Mouse (Mus musculus): ENCODE measurements around the gene Frmd6. TPM values are rescaled to one million over a fixed set of nuclear protein-coding genes. Genes with fewer than 3 reads are reported as not detected.

The Frmd6 gene
- 48.4 and 49.7 TPM in 2 replicates for polyA plus RNA-seq (2012; rRNA removed)

GRCm38 (mm10) chr12:70824729-70825650, at the start of gene Frmd6:
TSS of gene Frmd6 (plus strand) at chr12:70825514.
- peak; percentile 95 for DNase-seq (ENCODE audit: low spot score)

DNA sequence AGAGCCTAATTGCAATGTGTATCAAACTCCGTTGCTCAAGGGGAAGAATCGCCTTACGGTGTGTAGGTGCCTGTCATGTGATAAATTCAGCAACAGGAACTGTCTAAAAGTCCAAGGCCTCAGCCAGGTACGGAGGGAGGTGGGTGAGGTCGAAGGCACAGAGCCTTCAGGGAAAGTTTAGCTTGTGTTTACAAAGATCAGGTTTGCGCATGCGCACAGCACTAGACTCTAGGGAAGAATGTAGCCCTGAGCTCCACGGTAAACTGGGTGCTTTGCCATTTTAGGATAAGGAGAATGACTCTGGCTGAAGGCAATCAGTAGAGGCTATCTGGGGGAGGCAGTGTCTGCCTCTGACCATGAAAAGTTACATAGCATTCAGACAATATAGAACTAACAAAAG, 49.7 kb upstream of the Frmd6 start:
- no peak for DNase-seq (ENCODE audit: low spot score)

GRCm38 (mm10) chr12:70776683-70777082, 48.6 kb upstream of the Frmd6 start:
- no peak for DNase-seq (ENCODE audit: low spot score)

- no peak for DNase-seq (ENCODE audit: low spot score)
Measured at GRCm38 (mm10) chr12:70777466-70777865, 47.8 kb upstream of the Frmd6 start.

DNA sequence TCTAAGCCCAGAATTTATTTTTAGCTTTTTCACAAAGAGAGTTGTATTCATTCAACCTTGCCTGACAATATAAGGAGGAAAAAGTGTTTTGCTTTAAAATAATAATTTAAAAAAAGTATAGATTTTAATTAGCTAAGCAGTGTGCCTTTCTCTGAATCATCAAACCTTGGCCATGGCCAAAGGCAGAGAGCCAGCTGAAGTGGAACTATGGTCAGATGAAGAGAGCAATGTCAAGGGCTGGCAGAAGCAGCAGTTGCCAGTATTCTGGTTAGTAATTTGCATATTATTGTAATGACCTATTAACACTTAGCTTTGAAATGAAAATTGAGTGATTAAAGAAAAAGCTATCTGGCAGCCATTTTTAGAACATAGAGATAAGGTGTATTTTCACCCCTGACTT, 47.4 kb upstream of the Frmd6 start:
- DNase-seq (ENCODE audit: low spot score) = no peak

- no peak for DNase-seq (ENCODE audit: low spot score)
Measured at GRCm38 (mm10) chr12:70778271-70778670, 47.0 kb upstream of the Frmd6 start.

DNA sequence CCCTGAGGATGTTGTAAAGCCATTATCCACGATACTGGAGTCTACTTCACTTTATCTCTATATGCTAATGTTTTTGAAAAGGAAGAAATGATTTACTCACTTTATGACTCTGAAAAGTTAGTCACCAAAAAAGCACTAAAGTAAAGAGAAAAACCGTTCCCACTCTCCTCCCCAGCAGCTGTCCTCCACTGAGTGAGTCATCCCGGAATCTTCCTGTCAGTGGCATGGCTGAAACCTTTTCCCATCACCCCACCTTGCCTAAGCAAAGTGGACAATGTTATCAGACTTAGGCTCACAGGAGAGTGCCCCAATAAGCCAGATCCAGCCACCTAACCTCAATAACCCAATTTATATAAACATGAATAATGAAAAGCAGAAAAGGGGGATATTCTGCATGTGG, 46.6 kb upstream of the Frmd6 start:
- no peak for DNase-seq (ENCODE audit: low spot score)

DNA sequence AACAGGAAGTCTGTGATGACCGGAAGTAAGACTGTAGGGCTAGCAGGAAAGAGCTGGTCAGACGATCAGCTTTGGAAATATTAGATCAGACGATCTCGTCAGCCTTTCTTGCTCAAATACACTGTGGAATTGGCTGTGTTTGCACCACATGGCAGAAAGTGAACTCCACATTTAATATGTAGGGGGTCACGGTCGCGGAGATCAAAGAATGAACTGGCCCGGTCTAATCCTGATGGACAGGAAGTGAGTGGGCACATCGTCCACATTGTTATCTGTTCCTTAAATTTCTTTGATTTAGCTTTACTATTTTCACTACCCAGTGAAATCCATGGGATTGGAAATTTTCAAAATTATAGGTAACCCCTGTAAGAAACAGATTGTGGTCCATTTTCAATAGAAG, 42.3 kb upstream of the Frmd6 start:
- no peak for DNase-seq (ENCODE audit: low spot score)

DNA sequence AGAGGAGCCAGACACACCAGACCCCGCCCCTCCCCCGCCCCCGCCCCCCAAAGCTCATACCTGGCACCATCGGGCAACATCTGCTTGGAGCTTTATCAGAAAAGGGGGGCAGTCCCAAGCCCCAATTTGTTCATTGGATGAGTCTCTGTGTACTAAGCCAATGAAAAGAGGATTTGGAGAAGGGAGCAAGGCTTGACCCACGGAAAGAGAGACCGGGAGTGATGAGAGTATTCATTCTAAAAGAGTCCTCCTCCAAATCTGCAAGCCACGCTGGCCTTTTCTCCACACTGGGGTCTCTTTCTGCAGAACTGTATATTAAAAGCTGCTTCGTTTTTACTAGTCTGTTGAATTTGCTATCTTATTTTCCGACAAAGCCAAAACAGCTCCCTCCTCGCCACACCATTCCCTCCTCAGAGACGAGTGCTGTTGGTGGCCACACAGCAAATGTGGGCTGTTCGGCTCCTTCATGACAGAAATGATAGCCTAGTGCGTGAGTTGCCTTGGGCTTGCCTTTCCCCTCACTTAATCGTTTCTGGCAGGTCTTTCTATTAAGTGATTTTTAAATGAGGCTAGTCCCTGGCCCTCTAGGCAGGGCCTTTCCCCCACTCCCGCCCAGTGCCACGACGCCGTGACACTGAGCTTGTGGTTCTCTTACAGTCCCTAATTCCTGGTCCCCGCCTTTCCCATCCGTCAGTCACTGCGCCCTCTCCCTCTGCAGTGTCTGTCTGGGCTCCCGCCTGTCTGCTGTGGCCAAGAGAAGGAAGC, 41.7 kb upstream of the Frmd6 start:
- DNase-seq (ENCODE audit: low spot score) = no peak

DNA sequence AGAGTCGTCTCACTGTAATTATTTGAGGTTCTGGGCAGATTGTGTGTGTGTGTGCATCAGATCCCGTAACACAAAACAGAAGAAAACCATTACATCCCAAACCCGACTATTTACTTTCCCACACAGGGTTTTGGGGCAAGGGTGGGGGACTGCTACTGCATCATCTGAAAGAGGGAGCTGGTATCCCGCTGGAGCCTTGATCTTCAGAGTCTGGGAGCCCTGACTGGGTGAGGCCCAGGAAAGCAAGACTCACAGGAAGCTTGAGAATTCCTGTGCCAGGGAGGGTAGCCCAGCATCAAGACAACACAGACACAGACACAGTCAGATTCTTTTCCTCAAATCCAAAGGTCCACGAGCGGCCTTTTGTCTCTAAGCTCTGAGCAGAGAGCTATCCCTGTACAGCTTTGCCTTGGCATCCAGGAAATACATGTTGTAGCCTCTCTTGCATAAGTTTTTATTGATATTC, 41.0 kb upstream of the Frmd6 start:
- DNase-seq (ENCODE audit: low spot score) = no peak

GRCm38 (mm10) chr12:70789341-70789740, 36.0 kb upstream of the Frmd6 start:
- no peak for DNase-seq (ENCODE audit: low spot score)

DNA sequence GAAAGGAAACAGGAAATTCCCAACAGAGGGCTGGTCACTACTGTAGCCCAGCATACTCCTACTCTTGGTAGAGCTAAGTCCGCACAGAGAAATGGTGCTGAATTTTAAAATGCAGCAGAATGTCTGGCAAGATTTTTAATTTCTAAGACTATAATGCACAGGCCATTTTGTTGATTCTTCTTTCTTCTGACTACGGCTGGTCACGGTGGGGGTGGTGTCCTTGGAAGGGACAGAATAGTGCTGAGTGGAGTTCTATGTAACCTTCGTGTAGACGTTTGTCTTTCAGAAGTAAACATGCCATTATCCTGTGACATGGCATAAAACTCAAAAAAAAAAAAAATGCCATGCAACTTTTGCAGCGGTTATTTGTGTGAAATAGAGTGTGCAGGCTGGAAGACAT, 32.0 kb upstream of the Frmd6 start:
- DNase-seq (ENCODE audit: low spot score) = no peak

GRCm38 (mm10) chr12:70794543-70795388, 30.5 kb upstream of the Frmd6 start:
- DNase-seq (ENCODE audit: low spot score) = no peak

- DNase-seq (ENCODE audit: low spot score) = no peak
Measured at GRCm38 (mm10) chr12:70795389-70795711, 30.0 kb upstream of the Frmd6 start.

DNA sequence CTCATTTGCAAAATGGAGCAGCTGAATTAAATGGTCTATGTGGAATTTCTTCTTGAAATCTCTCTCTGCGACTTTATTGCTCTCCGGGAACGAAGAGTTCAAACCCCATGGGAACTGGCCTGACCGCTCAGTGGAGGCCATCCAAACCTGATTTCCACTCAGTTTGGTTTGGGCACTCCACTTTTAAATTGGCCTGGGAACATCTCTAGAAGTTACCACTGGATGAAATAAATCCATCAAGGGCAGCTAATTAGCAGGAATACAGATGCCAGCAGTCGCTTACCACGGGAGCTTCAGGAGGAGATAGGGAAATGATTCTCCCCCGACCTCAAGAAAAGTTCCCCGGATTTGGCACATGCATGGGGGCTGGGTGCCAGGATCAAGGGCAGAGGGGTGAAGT, 26.8 kb upstream of the Frmd6 start:
- no peak for DNase-seq (ENCODE audit: low spot score)

- DNase-seq (ENCODE audit: low spot score) = peak; percentile 35
Measured at GRCm38 (mm10) chr12:70799231-70800002, 25.9 kb upstream of the Frmd6 start.

GRCm38 (mm10) chr12:70800086-70800485, 25.2 kb upstream of the Frmd6 start:
- DNase-seq (ENCODE audit: low spot score) = no peak

DNA sequence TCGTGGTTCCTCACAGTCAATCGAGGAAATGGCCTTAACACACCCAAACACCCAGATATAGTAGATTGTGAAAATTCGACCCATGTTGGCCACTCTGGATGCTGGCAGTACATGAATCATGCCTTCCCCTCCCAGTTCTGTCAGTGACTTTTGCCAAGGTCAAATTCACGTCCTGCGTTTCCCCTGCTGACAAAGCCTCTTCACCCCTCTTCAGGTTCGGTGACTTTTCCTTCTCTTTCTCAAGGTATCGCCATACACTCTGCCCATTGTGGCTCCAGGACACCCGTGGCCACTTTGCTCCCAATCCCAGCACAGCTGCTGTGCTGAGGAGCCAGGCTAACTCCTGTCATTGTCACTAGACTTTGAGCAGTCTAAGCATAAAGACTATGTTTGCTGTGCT, 24.0 kb upstream of the Frmd6 start:
- no peak for DNase-seq (ENCODE audit: low spot score)

GRCm38 (mm10) chr12:70803494-70803893, 21.8 kb upstream of the Frmd6 start:
- no peak for DNase-seq (ENCODE audit: low spot score)

- no peak for DNase-seq (ENCODE audit: low spot score)
Measured at GRCm38 (mm10) chr12:70804989-70805388, 20.3 kb upstream of the Frmd6 start.

DNA sequence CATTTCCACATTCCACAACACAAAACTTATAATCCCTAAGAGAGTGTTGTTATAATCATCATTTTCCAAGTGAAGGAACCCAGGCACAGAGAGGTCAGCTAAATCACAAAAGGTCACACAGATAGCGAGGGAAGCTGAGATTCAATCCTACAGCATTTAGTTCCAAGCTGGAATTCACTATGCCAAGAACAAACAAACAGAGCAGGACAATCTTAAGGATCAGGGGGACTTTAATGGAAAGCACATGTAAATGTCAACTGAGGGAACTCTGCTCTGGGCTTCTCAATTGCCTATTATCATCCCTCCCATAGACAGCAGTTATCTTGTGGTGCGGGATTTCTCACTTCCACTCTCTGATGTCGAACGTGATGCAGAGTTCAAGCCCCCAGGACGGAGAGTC, 17.8 kb upstream of the Frmd6 start:
- no peak for DNase-seq (ENCODE audit: low spot score)
